Mouse (Mus musculus) CH12.LX (cell line): ENCODE measurements around the gene 5730522E02Rik. TPM values are rescaled to one million over a fixed set of nuclear protein-coding genes. Genes with fewer than 3 reads are reported as not detected.

Experiments used
- DNase-seq: peaks from one replicate; pipeline ENCODE4 v3.0.0-alpha.2; 2013; ENCODE audit errors: extremely low read depth
- H3K27ac ChIP-seq: 2 replicates; pipeline ENCODE4 v1.5.1; 2012; ENCODE audit warnings: low read depth, mild to moderate bottlenecking, control low read depth, moderate library complexity; ENCODE audit not compliant: insufficient read depth
- H3K27me3 ChIP-seq: replicated peaks from 2 replicates; pipeline ENCODE3; 2012; ENCODE audit warnings: inconsistent platforms
- H3K36me3 ChIP-seq, 2 experiments: replicated peaks in 1 of 2; 2 replicates each; pipeline versions ENCODE3 to v1.6.1; 2012; ENCODE audit warnings: inconsistent platforms in 1 of 2, low read length in 1 of 2, mild to moderate bottlenecking in 1 of 2, mixed read lengths in 1 of 2, moderate library complexity in 1 of 2; ENCODE audit not compliant: control insufficient read depth in 1 of 2, insufficient read depth in 1 of 2
- H3K4me1 ChIP-seq, 2 experiments: 2 replicates each; pipeline ENCODE4 v1.6.1; 2012; ENCODE audit warnings: inconsistent platforms in 1 of 2, moderate library complexity in 1 of 2; ENCODE audit not compliant: insufficient read depth in 2 of 2, control insufficient read depth in 1 of 2
- H3K4me2 ChIP-seq: 2 replicates; pipeline ENCODE4 v1.6.1; 2012; ENCODE audit warnings: low read depth, mild to moderate bottlenecking, control low read depth; ENCODE audit not compliant: poor library complexity, insufficient read depth, severe bottlenecking
- H3K4me3 ChIP-seq, 3 experiments: fragments of 150-350 bp in 1 of 3; sonication (generic) in 1 of 3; replicated peaks in 1 of 3; 2 replicates each; pipeline versions ENCODE3 to v1.5.1; 2011 to 2012; ENCODE audit warnings: low read depth in 2 of 3, low read length in 2 of 3, mild to moderate bottlenecking in 2 of 3, moderate library complexity in 2 of 3, control low read depth in 1 of 3, improper control_type of control experiment in 1 of 3, inconsistent platforms in 1 of 3, mixed read lengths in 1 of 3; ENCODE audit not compliant: poor library complexity in 1 of 3
- H3K79me2 ChIP-seq: replicated peaks from 2 replicates; pipeline ENCODE4 v1.6.1; 2012; ENCODE audit warnings: mild to moderate bottlenecking, moderate library complexity; ENCODE audit not compliant: control insufficient read depth, poor library complexity, insufficient read depth, severe bottlenecking; ENCODE audit errors: extremely low read depth
- H3K9ac ChIP-seq: 2 replicates; pipeline ENCODE4 v1.6.1; 2012; ENCODE audit warnings: low read depth, mild to moderate bottlenecking, control low read depth, moderate library complexity; ENCODE audit not compliant: insufficient read depth
- H3K9me3 ChIP-seq: replicated peaks from 2 replicates; pipeline ENCODE3; 2012; ENCODE audit warnings: low read length, inconsistent platforms, mixed read lengths
- BHLHE40 ChIP-seq: IDR thresholded peaks from 2 replicates; pipeline ENCODE4 v1.6.1; 2011; ENCODE audit warnings: mild to moderate bottlenecking, low read depth, low read length, improper control_type of control experiment
- CHD1 ChIP-seq: IDR thresholded peaks from 2 replicates; pipeline ENCODE4 v1.6.1; 2012; ENCODE audit warnings: low read depth, low read length, improper control_type of control experiment, inconsistent platforms
- CTCF ChIP-seq, 2 experiments: IDR thresholded peaks in 1 of 2; conservative IDR thresholded peaks in 1 of 2; 2 replicates each; pipeline ENCODE4 v1.5.1; 2011 to 2012; ENCODE audit warnings: low read depth in 2 of 2, low read length in 2 of 2, improper control_type of control experiment in 1 of 2, inconsistent platforms in 1 of 2, mild to moderate bottlenecking in 1 of 2, moderate library complexity in 1 of 2
- E2F4 ChIP-seq: IDR thresholded peaks from 2 replicates; pipeline ENCODE4 v1.6.1; 2011; ENCODE audit warnings: low read depth, low read length, improper control_type of control experiment; ENCODE audit not compliant: insufficient replicate concordance
- ETS1 ChIP-seq: conservative IDR thresholded peaks from 2 replicates; pipeline ENCODE4 v1.6.1; 2012; ENCODE audit warnings: low read depth, mild to moderate bottlenecking, inconsistent platforms, low read length, improper control_type of control experiment, moderate library complexity
- GABPA ChIP-seq: IDR thresholded peaks from 2 replicates; pipeline ENCODE4 v1.6.1; 2012; ENCODE audit warnings: low read depth, low read length, improper control_type of control experiment, inconsistent platforms; ENCODE audit not compliant: insufficient replicate concordance
- JUND ChIP-seq: conservative IDR thresholded peaks from 2 replicates; pipeline ENCODE4 v1.6.1; 2011; ENCODE audit warnings: low read depth, low read length, improper control_type of control experiment
- KAT2A ChIP-seq: IDR thresholded peaks from 2 replicates; pipeline ENCODE4 v1.6.1; 2012; ENCODE audit warnings: low read length, improper control_type of control experiment, inconsistent platforms; ENCODE audit not compliant: insufficient replicate concordance
- MAFK ChIP-seq: IDR thresholded peaks from 2 replicates; pipeline ENCODE4 v1.6.1; 2011; ENCODE audit warnings: low read length, improper control_type of control experiment; ENCODE audit not compliant: insufficient replicate concordance
- MAX ChIP-seq: IDR thresholded peaks from 2 replicates; pipeline ENCODE4 v1.6.1; 2011; ENCODE audit warnings: low read length, improper control_type of control experiment
- MEF2A ChIP-seq: IDR thresholded peaks from 2 replicates; pipeline ENCODE4 v1.6.1; 2014; ENCODE audit warnings: low read depth, mild to moderate bottlenecking, inconsistent platforms, low read length, improper control_type of control experiment, borderline replicate concordance
- MXI1 ChIP-seq: IDR thresholded peaks from 2 replicates; pipeline ENCODE4 v1.6.1; 2011; ENCODE audit warnings: mild to moderate bottlenecking, low read depth, low read length, improper control_type of control experiment
- MYC ChIP-seq: IDR thresholded peaks from 2 replicates; pipeline ENCODE4 v1.6.1; 2011; ENCODE audit warnings: low read depth, mild to moderate bottlenecking, improper control_type of control experiment, low read length
- NRF1 ChIP-seq: IDR thresholded peaks from 2 replicates; pipeline ENCODE4 v1.6.1; 2014; ENCODE audit warnings: low read depth, mild to moderate bottlenecking, inconsistent platforms, low read length, improper control_type of control experiment, moderate library complexity
- POLR2A ChIP-seq: IDR thresholded peaks from 2 replicates; pipeline ENCODE4 v1.6.1; 2011; ENCODE audit warnings: low read depth, mild to moderate bottlenecking, improper control_type of control experiment, low read length
- RAD21 ChIP-seq: IDR thresholded peaks from 2 replicates; pipeline ENCODE4 v1.6.1; 2011; ENCODE audit warnings: low read depth, mild to moderate bottlenecking, low read length, improper control_type of control experiment, moderate library complexity
- RCOR1 ChIP-seq: conservative IDR thresholded peaks from 2 replicates; pipeline ENCODE4 v1.6.1; 2012; ENCODE audit warnings: low read depth, mild to moderate bottlenecking, inconsistent platforms, low read length, improper control_type of control experiment
- SIN3A ChIP-seq: IDR thresholded peaks from 2 replicates; pipeline ENCODE4 v1.6.1; 2012; ENCODE audit warnings: low read length, improper control_type of control experiment, inconsistent platforms
- TBP ChIP-seq: conservative IDR thresholded peaks from 2 replicates; pipeline ENCODE4 v1.6.1; 2011; ENCODE audit warnings: low read depth, low read length, improper control_type of control experiment
- USF2 ChIP-seq: conservative IDR thresholded peaks from 2 replicates; pipeline ENCODE4 v1.6.1; 2011; ENCODE audit warnings: low read depth, low read length, improper control_type of control experiment
- ZC3H11A ChIP-seq: IDR thresholded peaks from 2 replicates; pipeline ENCODE4 v1.6.1; 2012; ENCODE audit warnings: low read depth, mild to moderate bottlenecking, inconsistent platforms, low read length, improper control_type of control experiment
- ZKSCAN1 ChIP-seq: IDR thresholded peaks from 2 replicates; pipeline ENCODE4 v1.6.1; 2012; ENCODE audit warnings: low read depth, inconsistent platforms, low read length, improper control_type of control experiment, borderline replicate concordance
- ZMIZ1 ChIP-seq: IDR thresholded peaks from 2 replicates; pipeline ENCODE4 v1.6.1; 2012; ENCODE audit warnings: low read depth, mild to moderate bottlenecking, inconsistent platforms, low read length, improper control_type of control experiment
- ZNF384 ChIP-seq: IDR thresholded peaks from 2 replicates; pipeline ENCODE4 v1.6.1; 2012; ENCODE audit warnings: low read depth, low read length, improper control_type of control experiment, inconsistent platforms
- dilution Hi-C: fragments of 300-500 bp; cut with MboI; formaldehyde crosslinking; loops from 2 replicates; pipeline ENCODE4 v1.14.3; 2020; ENCODE audit warnings: low sequenced_read_pairs; ENCODE audit not compliant: extremely low pct_unique_long_range_greater_than_20kb, extremely low pct_ligation_motif_present
- in situ Hi-C: fragments of 300-500 bp; cut with MboI; formaldehyde crosslinking; loops from 3 replicates; pipeline ENCODE4 v1.14.3; 2019; ENCODE audit warnings: low sequenced_read_pairs, low pct_ligation_motif_present, low pct_unique_long_range_greater_than_20kb, mixed read lengths
- polyA plus RNA-seq: library from polyadenylated mRNA; unstranded; fragments of >175 nt; gene quantifications from 2 replicates; pipeline ENCODE4 v1.2.1, GENCODE M21; 2012; ENCODE audit warnings: low read depth; ENCODE audit not compliant: insufficient read length
- total RNA-seq, 2 experiments: library from RNA; depleted of rRNA; stranded (reverse); fragments of 300-350 nt in 1 of 2; fragments of >200 nt in 1 of 2; gene quantifications; 2 replicates each; pipeline ENCODE4 v1.2.3; 2012 to 2014

Gene 5730522E02Rik
- total and polyA plus RNA-seq, 3 experiments: not detected

- no peak overlapping the region for H3K27ac ChIP-seq
- H3K9ac ChIP-seq: no peak overlapping the region
- H3K4me3 ChIP-seq: no peak overlapping the region
- no peaks in the 10 kb centered on the region for H3K36me3 ChIP-seq
- H3K9me3 ChIP-seq: no peaks in the 10 kb centered on the region
- H3K27me3 ChIP-seq: no peaks in the 10 kb centered on the region
- TF ChIP-seq TBP: no peak
- TF ChIP-seq ZKSCAN1: no peak
- TF ChIP-seq E2F4: no peak
- TF ChIP-seq RAD21: no peak
- no peak for TF ChIP-seq MAFK
- no peak for TF ChIP-seq KAT2A
- TF ChIP-seq CTCF (conservative IDR thresholded peaks at IDR 0.05 in 1 of 2, IDR thresholded peaks at IDR 0.05 in 1 of 2; ENCODE audit: low read depth in 2 of 2, low read length in 2 of 2): no peak
- TF ChIP-seq, all 38 proteins: peak for 0
- no peak overlapping the region for H3K4me2 ChIP-seq
- dilution Hi-C loops: no loop called here
- no peaks in the 10 kb centered on the region for H3K4me1 ChIP-seq
- no peak for DNase-seq
- H3K79me2 ChIP-seq: no peaks in the 10 kb centered on the region
- in situ Hi-C loops: no loop called here
These were observed 512.9 kb downstream of the 5730522E02Rik start for GRCm38 (mm10) chr11:25697508-25698193.

GRCm38 (mm10) chr11:25696168-25696567 is 514.4 kb downstream of the 5730522E02Rik start:
- in situ Hi-C loops: no loop called here

More at GRCm38 (mm10) chr11:25696168-25696567, 514.4 kb downstream of the 5730522E02Rik start:
- H3K4me3 ChIP-seq: no peak overlapping the region
- no peak for DNase-seq
- H3K9ac ChIP-seq: no peak overlapping the region
- H3K27me3 ChIP-seq: no peaks in the 10 kb centered on the region
- no peaks in the 10 kb centered on the region for H3K79me2 ChIP-seq
- H3K36me3 ChIP-seq: no peaks in the 10 kb centered on the region
- no peak overlapping the region for H3K27ac ChIP-seq
- TF ChIP-seq BHLHE40: no peak
- TF ChIP-seq KAT2A: no peak
- TF ChIP-seq MAX: no peak
- TF ChIP-seq CHD1: no peak
- no peak for TF ChIP-seq MXI1
- no peak for TF ChIP-seq ZMIZ1
- TF ChIP-seq GABPA: no peak
- no peak for TF ChIP-seq JUND
- TF ChIP-seq ETS1: no peak
- TF ChIP-seq MAFK: no peak
- TF ChIP-seq MYC: no peak
- TF ChIP-seq RCOR1: no peak
- no peak for TF ChIP-seq NRF1
- TF ChIP-seq MEF2A: no peak
- TF ChIP-seq USF2: no peak
- no peak for TF ChIP-seq ZC3H11A
- TF ChIP-seq ZNF384: no peak
- TF ChIP-seq POLR2A: no peak
- no peak for TF ChIP-seq SIN3A
- no peak overlapping the region for H3K4me2 ChIP-seq
- H3K4me1 ChIP-seq: no peaks in the 10 kb centered on the region
- dilution Hi-C loops: no loop called here
- H3K9me3 ChIP-seq: no peaks in the 10 kb centered on the region
